Mouse (Mus musculus) liver, embryonic 16.5 days (tissue): ENCODE results near the gene Ahdc1. TPM values are rescaled to one million over a fixed set of nuclear protein-coding genes. Genes with fewer than 3 reads are reported as not detected.

Experiments
- ATAC-seq: fragments of 200-750 bp; cut with Nextera tagmentation; 2 replicates; pipeline ENCODE4 v1.8.0; 2017; ENCODE audit warnings: low read depth, mild to moderate bottlenecking, moderate number of reproducible peaks, moderate library complexity
- H3K27ac ChIP-seq: fragments of 300-500 bp; sonication (generic); 2 replicates; pipeline ENCODE4 v1.5.1; 2014; ENCODE audit warnings: mild to moderate bottlenecking, low read length
- H3K27me3 ChIP-seq: fragments of 300-500 bp; sonication (generic); 2 replicates; pipeline ENCODE4 v1.6.1; 2014; ENCODE audit warnings: low read depth, low read length, mixed read lengths; ENCODE audit not compliant: control insufficient read depth, insufficient read depth
- H3K36me3 ChIP-seq: fragments of 300-500 bp; sonication (generic); 2 replicates; pipeline ENCODE4 v1.6.1; 2014; ENCODE audit warnings: mild to moderate bottlenecking; ENCODE audit not compliant: control insufficient read depth, insufficient read depth
- H3K4me1 ChIP-seq: fragments of 300-500 bp; sonication (generic); 2 replicates; pipeline ENCODE4 v1.6.1; 2014; ENCODE audit warnings: low read depth, low read length, mixed read lengths; ENCODE audit not compliant: control insufficient read depth
- H3K4me2 ChIP-seq: fragments of 300-500 bp; sonication (generic); 2 replicates; pipeline ENCODE4 v1.6.1; 2014; ENCODE audit warnings: low read depth, low read length, mixed read lengths
- H3K4me3 ChIP-seq: fragments of 300-500 bp; sonication (generic); 2 replicates; pipeline ENCODE4 v1.5.1; 2014; ENCODE audit warnings: low read depth, mild to moderate bottlenecking, low read length
- H3K9ac ChIP-seq: fragments of 300-500 bp; sonication (generic); 2 replicates; pipeline ENCODE4 v1.6.1; 2014; ENCODE audit warnings: low read depth, low read length
- H3K9me3 ChIP-seq: fragments of 300-500 bp; sonication (generic); replicated peaks from 2 replicates; pipeline ENCODE4 v1.6.1; 2016; ENCODE audit warnings: low read length; ENCODE audit not compliant: control insufficient read depth
- WGBS: fragments of 180-500 bp; shearing (Covaris S2); extraction: QIAGEN DNeasy Blood & Tissue Kit; methylation state at CpG from one replicate; pipeline ENCODE4 v1.1.7; 2014; ENCODE audit not compliant: insufficient replicate concordance; 5-methylcytosine and 5-hydroxymethylcytosine counted together
- polyA plus RNA-seq: library from polyadenylated mRNA; unstranded; fragments of >200 nt; fragmentation: Nextera tagmentation; extraction: Ambion mirVana; gene quantifications from 2 replicates; pipeline ENCODE4 v1.2.1, GENCODE M21; 2015

Ahdc1 gene
- polyA plus RNA-seq, 1 experiment from 2014 or later: 1.6 TPM

DNA sequence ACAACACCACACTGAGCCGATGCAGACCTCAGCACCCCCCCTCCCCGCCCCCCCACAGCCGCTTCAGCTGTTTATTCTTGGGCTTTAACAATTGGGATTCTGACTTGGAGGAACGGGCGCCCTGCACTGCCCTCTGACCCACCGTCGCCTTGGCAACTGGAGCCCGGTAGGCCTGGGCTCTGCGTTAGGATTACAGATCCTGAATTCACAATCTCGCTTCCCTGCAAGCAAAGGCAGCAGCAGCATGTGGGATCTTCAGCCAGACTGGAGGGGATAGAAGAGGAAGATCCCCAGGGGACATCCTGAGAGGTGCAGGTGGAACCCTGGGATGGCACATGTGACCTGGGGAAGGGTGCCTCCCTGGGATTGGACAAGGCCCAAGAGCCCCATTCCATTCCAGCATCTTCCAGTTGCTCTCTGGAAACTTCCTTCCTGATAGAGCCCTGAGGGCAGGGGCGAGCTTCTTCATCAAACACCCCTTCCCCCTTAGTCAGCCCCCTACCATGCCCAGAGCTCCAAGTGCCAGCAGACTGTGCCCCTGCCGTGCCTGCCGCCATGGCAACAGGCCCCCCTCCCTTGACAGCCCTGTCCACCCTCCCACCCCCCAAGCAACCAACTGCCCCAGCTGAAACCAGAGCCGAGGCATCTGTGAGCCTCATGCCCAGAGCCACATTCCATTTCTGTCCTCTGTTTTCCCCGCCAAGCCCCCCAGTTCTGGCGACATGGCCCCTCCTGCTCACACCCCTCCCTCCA lies 36.5 kb downstream of the Ahdc1 start:
- Histone ChIP-seq H3K9ac (no peak overlapping the region), H3K36me3 (no peaks in the 10 kb centered on the region), H3K4me2 (no peak overlapping the region), H3K27me3 (no peaks in the 10 kb centered on the region), H3K4me1 (peaks cover 29% of the 10 kb centered on the region), H3K9me3 (no peaks in the 10 kb centered on the region), H3K4me3 (no peak overlapping the region), H3K27ac (no peak overlapping the region)
- 67% methylated on average over 16 of the region's 16 CpGs for WGBS
- ATAC-seq: no peak

DNA sequence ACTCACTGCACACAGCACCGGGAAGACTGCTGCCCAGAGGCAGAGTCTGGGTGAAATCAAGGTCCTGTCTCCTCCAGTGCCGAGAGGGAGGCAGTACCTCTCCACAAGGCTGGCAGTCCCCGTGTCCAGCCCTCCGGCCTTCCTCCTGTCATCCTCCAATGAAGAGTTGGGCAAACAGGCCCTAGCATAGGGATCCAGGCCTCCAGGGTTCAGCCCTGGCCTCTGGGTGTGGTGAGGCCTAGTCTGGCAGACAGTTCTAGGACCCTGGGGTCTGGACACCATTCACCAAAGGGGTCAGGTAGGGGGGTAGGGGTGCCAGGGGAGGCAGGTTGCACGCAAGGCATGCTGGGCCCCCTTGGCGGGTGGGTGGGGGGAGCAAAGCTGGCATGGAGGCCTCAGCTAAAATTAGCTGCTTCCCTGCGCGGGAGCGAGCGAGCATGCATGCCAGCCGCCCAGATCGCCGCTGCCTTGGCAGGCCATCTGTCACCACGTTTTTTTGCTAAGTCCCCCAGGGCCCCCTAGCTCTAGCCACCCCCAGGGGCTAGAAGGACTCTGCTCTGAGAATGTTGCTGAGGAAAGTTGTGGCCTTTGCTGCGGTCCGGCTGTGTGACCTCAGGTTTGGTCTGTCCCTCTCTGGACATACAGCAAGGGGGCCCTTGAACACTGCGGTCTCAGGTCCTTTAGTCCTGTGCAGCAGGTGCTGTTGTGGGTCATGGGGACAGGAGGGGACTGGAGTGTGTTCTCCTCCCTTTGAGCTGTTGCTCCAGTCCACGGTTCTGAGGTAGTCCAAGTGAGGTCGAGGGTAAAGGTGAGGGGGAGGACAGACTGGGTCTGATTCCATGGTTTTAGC lies 38.2 kb downstream of the Ahdc1 start:
- H3K9me3 ChIP-seq: no peaks in the 10 kb centered on the region
- no peak overlapping the region for H3K4me3 ChIP-seq
- no peaks in the 10 kb centered on the region for H3K36me3 ChIP-seq
- no peak overlapping the region for H3K4me2 ChIP-seq
- peak overlapping the region; percentile 3; the same call in 1 of the 2 replicates for H3K9ac ChIP-seq
- H3K27ac ChIP-seq: no peak overlapping the region
- peaks cover 15% of the 10 kb centered on the region for H3K4me1 ChIP-seq
- 69% methylated on average over 19 of the region's 19 CpGs for WGBS
- no peaks in the 10 kb centered on the region for H3K27me3 ChIP-seq
- ATAC-seq: no peak

DNA sequence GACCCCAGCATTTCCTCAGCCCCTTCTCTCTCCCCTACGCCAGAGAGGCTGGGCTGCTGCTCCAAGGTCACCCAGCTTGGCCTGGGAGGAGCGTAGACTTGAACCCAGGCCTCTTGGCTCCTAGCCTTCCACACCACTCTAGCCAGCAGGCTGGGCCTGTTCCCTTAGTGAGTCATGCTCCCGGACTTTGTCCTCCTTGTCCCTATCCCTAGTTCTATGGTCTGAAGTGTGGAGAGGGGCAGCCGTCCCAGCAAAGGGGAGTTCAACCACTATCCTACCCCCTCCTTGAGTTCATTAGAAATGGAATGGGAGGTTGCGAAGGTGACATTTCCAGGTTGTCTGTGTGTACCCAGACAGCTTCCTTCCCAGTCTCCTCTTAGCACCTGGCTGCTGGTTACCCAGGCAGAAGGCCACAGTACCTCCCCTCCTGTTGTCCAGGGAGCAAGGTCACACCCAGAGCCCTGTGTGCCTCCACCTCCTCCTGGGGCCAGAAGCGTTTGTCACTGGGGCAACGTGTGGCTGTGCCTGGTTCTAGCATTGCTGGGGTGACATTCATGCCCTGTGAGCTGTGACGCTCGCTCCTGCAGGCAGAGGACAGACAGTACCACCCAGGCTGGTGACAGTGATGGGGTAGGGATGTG lies 39.3 kb downstream of the Ahdc1 start:
- Histone ChIP-seq H3K9me3 (no peaks in the 10 kb centered on the region), H3K4me2 (no peak overlapping the region), H3K4me3 (no peak overlapping the region), H3K27me3 (no peaks in the 10 kb centered on the region), H3K27ac (no peak overlapping the region), H3K36me3 (no peaks in the 10 kb centered on the region), H3K9ac (no peak overlapping the region), H3K4me1 (peaks cover 8% of the 10 kb centered on the region)
- 54% methylated on average over 9 of the region's 9 CpGs for WGBS
- no peak for ATAC-seq

DNA sequence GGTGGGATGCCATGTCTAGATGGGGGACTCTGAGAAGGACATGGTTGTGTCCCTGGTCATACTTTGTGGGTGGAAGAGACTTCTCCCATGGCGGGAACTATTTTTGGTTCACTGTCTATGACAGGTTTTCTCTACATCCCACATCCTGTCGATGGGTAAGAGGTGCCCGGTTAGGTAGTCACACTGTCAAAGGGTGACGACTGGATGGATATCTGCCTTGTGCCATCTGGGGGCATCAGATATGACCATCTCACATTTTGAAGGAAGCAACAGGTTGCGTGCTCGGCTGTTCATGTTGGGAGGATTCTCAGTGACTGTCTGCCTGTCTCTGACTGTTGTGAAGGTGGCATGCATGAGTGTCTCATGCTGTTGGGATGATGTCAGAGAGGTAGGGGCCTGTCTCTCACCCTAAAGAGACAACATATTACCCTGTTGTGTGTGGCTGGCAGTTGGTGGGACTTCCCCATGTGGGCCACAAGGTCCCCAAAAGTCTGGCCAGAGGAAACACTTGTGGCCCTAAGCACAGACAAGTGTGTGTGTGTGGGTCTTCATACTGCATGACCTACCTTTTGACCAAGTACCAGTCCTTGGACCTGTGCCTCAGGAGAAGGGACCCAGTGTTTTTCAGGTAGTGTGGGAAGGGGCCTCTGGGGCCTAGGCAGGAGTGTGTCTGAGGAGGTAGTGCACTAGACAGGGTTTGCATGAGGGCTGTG lies 39.9 kb downstream of the Ahdc1 start:
- no peak overlapping the region for H3K27ac ChIP-seq
- WGBS: 36% methylated on average over 6 of the region's 6 CpGs
- no peaks in the 10 kb centered on the region for H3K27me3 ChIP-seq
- H3K9ac ChIP-seq: no peak overlapping the region
- no peaks in the 10 kb centered on the region for H3K36me3 ChIP-seq
- H3K4me1 ChIP-seq: peaks cover 7% of the 10 kb centered on the region
- no peak overlapping the region for H3K4me2 ChIP-seq
- no peak overlapping the region for H3K4me3 ChIP-seq
- H3K9me3 ChIP-seq: no peaks in the 10 kb centered on the region
- ATAC-seq: no peak

DNA sequence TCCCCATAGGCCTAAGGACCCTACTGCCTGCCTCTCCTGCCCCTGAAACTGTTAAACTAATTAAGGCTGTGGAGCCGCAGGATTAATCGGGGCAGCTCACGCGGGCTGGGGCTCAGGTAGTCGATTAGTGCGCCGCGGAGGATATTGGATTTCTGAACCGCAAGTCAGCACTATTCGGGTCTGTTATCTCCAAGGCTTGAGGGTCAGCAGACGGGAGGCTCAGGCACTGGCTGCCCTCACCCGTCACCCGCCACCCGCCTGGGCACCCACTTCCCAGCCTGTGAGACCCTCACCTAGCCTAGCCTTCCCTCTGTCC lies 40.4 kb downstream of the Ahdc1 start:
- 75% methylated on average over 14 of the region's 14 CpGs for WGBS
- no peak overlapping the region for H3K4me3 ChIP-seq
- no peaks in the 10 kb centered on the region for H3K36me3 ChIP-seq
- peaks cover 12% of the 10 kb centered on the region for H3K4me1 ChIP-seq
- H3K9ac ChIP-seq: no peak overlapping the region
- ATAC-seq: no peak
- no peak overlapping the region for H3K4me2 ChIP-seq
- H3K9me3 ChIP-seq: no peaks in the 10 kb centered on the region
- H3K27me3 ChIP-seq: no peaks in the 10 kb centered on the region
- no peak overlapping the region for H3K27ac ChIP-seq

DNA sequence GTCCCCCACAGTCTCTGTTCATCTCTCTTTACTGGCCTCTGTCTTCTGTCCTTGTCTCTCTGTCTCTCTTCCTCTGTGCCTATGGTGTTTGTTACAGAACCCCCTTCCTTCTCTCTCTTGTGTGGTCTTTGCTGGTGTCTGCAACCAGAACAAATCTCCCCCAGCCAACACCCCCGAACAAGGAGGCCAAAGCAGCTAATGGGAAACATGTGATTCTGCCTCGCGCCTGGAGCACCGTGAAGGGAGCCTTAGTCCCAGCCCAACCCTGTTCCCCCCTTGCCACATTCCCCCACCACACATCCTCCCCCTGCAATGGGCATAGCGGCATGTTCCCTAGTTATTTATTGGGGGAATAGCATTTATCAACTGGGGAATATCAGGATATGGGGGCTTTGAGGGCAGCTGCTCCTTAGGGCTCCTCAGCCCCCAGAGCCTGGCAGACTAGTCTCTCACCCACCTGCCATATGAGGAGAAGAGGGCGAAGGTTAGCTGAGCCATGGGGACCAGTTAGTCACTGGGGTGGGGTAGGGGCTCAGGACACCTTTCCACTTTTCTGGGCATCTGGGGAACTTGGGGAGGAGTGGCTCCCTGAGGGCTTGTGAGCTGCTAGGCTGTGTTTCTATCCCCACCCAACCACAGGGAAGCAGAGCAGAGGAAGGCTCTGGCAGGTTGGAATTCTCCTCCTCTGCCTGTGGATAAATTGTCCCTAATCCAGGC lies 41.1 kb downstream of the Ahdc1 start:
- H3K27ac ChIP-seq: no peak overlapping the region
- no peaks in the 10 kb centered on the region for H3K36me3 ChIP-seq
- H3K27me3 ChIP-seq: no peaks in the 10 kb centered on the region
- H3K4me1 ChIP-seq: peaks cover 19% of the 10 kb centered on the region
- H3K4me3 ChIP-seq: no peak overlapping the region
- H3K9ac ChIP-seq: no peak overlapping the region
- H3K4me2 ChIP-seq: no peak overlapping the region
- no peak for ATAC-seq
- H3K9me3 ChIP-seq: no peaks in the 10 kb centered on the region
- 50% methylated on average over 6 of the region's 6 CpGs for WGBS

DNA sequence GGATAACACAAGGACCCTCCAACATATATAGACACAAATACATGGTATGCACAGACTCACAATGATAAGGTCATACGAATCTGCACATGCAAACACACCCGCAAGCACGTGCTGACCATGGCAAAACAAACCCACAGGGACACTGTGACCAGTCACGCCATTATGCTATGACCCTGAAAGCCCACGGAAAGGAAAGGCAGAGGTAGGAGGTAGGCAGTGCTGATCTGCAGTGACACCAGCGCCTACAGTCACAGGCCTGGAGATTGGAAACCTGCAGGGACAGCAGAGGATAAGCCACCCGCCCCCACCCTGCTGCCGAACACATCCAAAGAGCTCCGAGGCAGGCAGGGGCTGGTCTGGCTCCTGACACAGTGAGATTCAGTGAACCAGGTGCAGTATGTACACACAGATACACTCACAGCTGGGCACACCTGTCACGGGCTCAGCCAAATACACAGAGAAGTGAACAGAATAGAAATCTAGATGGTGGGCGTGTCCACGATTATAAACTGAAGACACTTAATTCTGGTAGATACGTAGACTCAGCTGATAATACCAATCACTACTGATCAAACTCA lies 42.0 kb downstream of the Ahdc1 start:
- H3K27me3 ChIP-seq: no peaks in the 10 kb centered on the region
- H3K36me3 ChIP-seq: no peaks in the 10 kb centered on the region
- no peak overlapping the region for H3K4me2 ChIP-seq
- 68% methylated on average over 13 of the region's 13 CpGs for WGBS
- no peak overlapping the region for H3K27ac ChIP-seq
- H3K9me3 ChIP-seq: no peaks in the 10 kb centered on the region
- H3K4me1 ChIP-seq: peaks cover 28% of the 10 kb centered on the region
- H3K4me3 ChIP-seq: no peak overlapping the region
- ATAC-seq: no peak
- no peak overlapping the region for H3K9ac ChIP-seq

DNA sequence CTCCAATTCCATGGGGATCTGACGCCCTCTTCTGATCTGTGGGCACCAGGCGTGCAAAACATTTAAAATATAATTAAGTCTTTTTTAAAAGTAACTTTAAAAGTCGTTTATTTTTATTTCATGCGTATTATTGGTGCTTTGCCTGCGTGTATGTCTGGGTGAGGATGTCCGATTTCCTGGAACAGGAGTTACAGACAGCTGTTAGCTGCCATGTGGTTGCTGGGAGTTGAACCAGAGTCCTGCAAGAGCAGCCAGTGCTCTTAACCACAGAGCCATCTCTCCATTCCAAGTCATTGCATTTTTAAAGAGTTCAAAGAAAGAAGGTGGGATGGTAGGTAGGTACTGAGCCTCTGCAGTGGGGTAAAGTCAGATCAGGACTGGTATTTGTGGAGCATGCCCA lies 43.5 kb downstream of the Ahdc1 start:
- Histone ChIP-seq H3K4me3 (no peak overlapping the region), H3K9me3 (no peaks in the 10 kb centered on the region), H3K36me3 (no peaks in the 10 kb centered on the region), H3K9ac (no peak overlapping the region), H3K27me3 (no peaks in the 10 kb centered on the region), H3K27ac (no peak overlapping the region), H3K4me1 (peaks cover 42% of the 10 kb centered on the region), H3K4me2 (no peak overlapping the region)
- ATAC-seq: no peak
- 70% methylated on average over 6 of the region's 6 CpGs for WGBS
